Mouse (Mus musculus) kidney, postnatal 0 days (tissue): ENCODE measurements around the gene Cdc27. TPM values are rescaled to one million over a fixed set of nuclear protein-coding genes. Genes with fewer than 3 reads are reported as not detected.

Experiments used
- ATAC-seq: fragments of 200-750 bp; cut with Nextera tagmentation; replicated peaks from 2 replicates; pipeline ENCODE4 v1.8.0; 2017; ENCODE audit warnings: low read depth, moderate number of reproducible peaks, moderate TSS enrichment, moderate library complexity; ENCODE audit not compliant: low FRiP score
- DNase-seq: peaks from one replicate; pipeline ENCODE4 v3.0.0-alpha.2; 2016; ENCODE audit warnings: low spot score
- H3K27ac ChIP-seq: fragments of 300-500 bp; sonication (generic); 2 replicates; pipeline ENCODE4 v1.5.1; 2014; ENCODE audit warnings: mild to moderate bottlenecking
- H3K27me3 ChIP-seq: fragments of 300-500 bp; sonication (generic); 2 replicates; pipeline ENCODE4 v1.6.1; 2014; ENCODE audit warnings: low read length, mixed read lengths; ENCODE audit not compliant: insufficient read depth
- H3K36me3 ChIP-seq: fragments of 300-500 bp; sonication (generic); 2 replicates; pipeline ENCODE4 v1.6.1; 2014; ENCODE audit warnings: low read length, mixed read lengths; ENCODE audit not compliant: insufficient read depth
- H3K4me1 ChIP-seq: fragments of 300-500 bp; sonication (generic); replicated peaks from 2 replicates; pipeline ENCODE4 v1.6.1; 2014; ENCODE audit warnings: antibody characterized with exemption, low read length, mixed read lengths; ENCODE audit not compliant: insufficient read depth
- H3K4me2 ChIP-seq: fragments of 300-500 bp; sonication (generic); 2 replicates; pipeline ENCODE4 v1.6.1; 2014; ENCODE audit warnings: mild to moderate bottlenecking, low read length, moderate library complexity, mixed read lengths
- H3K4me3 ChIP-seq: fragments of 300-500 bp; sonication (generic); replicated peaks from 2 replicates; pipeline ENCODE4 v1.5.1; 2014; ENCODE audit warnings: low read depth, low read length
- H3K9ac ChIP-seq: fragments of 300-500 bp; sonication (generic); 2 replicates; pipeline ENCODE4 v1.6.1; 2014; ENCODE audit warnings: low read depth, low read length
- H3K9me3 ChIP-seq: fragments of 300-500 bp; sonication (generic); replicated peaks from 2 replicates; pipeline ENCODE4 v1.6.1; 2016; ENCODE audit warnings: low read length, inconsistent platforms, mixed read lengths
- CTCF ChIP-seq: IDR thresholded peaks from 2 replicates; pipeline ENCODE4 v1.5.1; 2016; ENCODE audit warnings: antibody characterized with exemption, low read depth, mild to moderate bottlenecking, moderate library complexity
- WGBS: fragments of 180-500 bp; shearing (Covaris S2); extraction: QIAGEN DNeasy Blood & Tissue Kit; methylation state at CpG from one replicate; pipeline ENCODE4 v1.1.7; 2014; 5-methylcytosine and 5-hydroxymethylcytosine counted together
- polyA plus RNA-seq: library from polyadenylated mRNA; unstranded; fragments of >200 nt; fragmentation: Nextera tagmentation; extraction: Ambion mirVana; gene quantifications from 2 replicates; pipeline ENCODE4 v1.2.1, GENCODE M21; 2015

Gene Cdc27
- polyA plus RNA-seq, 1 experiment from 2014 or later, result 27.8 TPM

GRCm38 (mm10) chr11:104479505-104479904 lies 70.9 kb downstream of the Cdc27 start:
- H3K27me3 ChIP-seq, result no peaks in the 10 kb centered on the region
- H3K27ac ChIP-seq, result no peak overlapping the region
- no peaks in the 10 kb centered on the region for H3K9me3 ChIP-seq
- no peak for ATAC-seq
- no peak overlapping the region for H3K4me2 ChIP-seq
- 68% methylated on average over 4 of the region's 4 CpGs for WGBS
- TF ChIP-seq CTCF, result no peak
- no peaks in the 10 kb centered on the region for H3K4me1 ChIP-seq
- no peak overlapping the region for H3K9ac ChIP-seq
- no peak for DNase-seq
- H3K36me3 ChIP-seq, result no peaks in the 10 kb centered on the region
- H3K4me3 ChIP-seq, result no peak overlapping the region

GRCm38 (mm10) chr11:104469371-104469835 lies 81.0 kb downstream of the Cdc27 start:
- Histone ChIP-seq H3K27me3 (no peaks in the 10 kb centered on the region), H3K4me1 (no peaks in the 10 kb centered on the region), H3K4me3 (peak overlapping the region; percentile 99), H3K4me2 (peak overlapping the region; percentile 84), H3K27ac (peak overlapping the region; percentile 66), H3K36me3 (peaks cover 2% of the 10 kb centered on the region; the same call in 1 of the 2 replicates), H3K9me3 (no peaks in the 10 kb centered on the region), H3K9ac (peak overlapping the region; percentile 99)
- TF ChIP-seq CTCF, result no peak
- WGBS, result 1% methylated on average over 19 of the region's 19 CpGs
- peak; percentile 96 for DNase-seq
- peak; percentile 100 for ATAC-seq

DNA sequence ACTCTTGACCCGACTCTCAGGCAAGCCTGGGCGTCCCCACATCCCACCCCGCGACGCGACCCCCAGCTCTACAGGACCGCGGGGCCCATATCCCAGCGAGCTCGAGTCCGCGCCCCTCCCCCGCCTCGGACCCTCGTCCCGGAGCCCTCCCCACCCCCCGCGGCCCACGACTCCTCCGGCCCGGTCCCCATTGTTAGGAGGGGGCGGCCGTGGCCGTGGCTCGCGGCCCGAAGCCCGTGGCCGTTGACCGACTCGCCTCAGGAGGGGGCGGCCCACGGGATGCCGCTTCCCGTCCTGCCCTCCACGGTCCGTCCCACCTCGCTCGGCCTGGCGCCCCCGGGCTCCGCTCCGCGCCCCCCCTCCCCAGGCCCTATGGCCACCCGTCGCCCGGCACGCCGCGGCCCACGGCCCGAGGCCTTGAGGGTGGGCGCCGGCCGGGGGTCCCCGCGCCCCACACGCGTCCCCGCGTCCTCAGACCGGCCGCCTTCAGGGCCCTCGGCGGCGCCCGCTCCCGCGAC lies 81.6 kb downstream of the Cdc27 start, which contains the start of gene Kansl1:
Gene Kansl1 (minus strand): TSS at position 111 of the 518 bp plus-strand sequence.
- Histone ChIP-seq H3K4me1 (no peaks in the 10 kb centered on the region), H3K4me2 (peak within 1 kb of the TSS; percentile 84), H3K27ac (peak within 1 kb of the TSS; percentile 66), H3K9me3 (no peaks in the 10 kb centered on the region), H3K4me3 (peak within 1 kb of the TSS; percentile 99), H3K36me3 (peaks cover 3% of the 10 kb centered on the region; the same call in 1 of the 2 replicates), H3K9ac (peak within 1 kb of the TSS; percentile 99), H3K27me3 (no peaks in the 10 kb centered on the region)
- under 1% methylated on average over 47 of the region's 69 CpGs for WGBS
- no peak for TF ChIP-seq CTCF
- peak; percentile 43 for DNase-seq
- peak; percentile 81 for ATAC-seq

- ATAC-seq (no peak), DNase-seq (no peak)
- TF ChIP-seq CTCF, result no peak
- Histone ChIP-seq H3K36me3 (peaks cover 3% of the 10 kb centered on the region; the same call in 1 of the 2 replicates), H3K9ac (no peak overlapping the region), H3K4me1 (no peaks in the 10 kb centered on the region), H3K27me3 (no peaks in the 10 kb centered on the region), H3K9me3 (no peaks in the 10 kb centered on the region), H3K27ac (no peak overlapping the region), H3K4me2 (no peak overlapping the region), H3K4me3 (no peak overlapping the region)
- WGBS, result 77% methylated on average over 5 of the region's 5 CpGs
Measured at GRCm38 (mm10) chr11:104467698-104468097, 82.7 kb downstream of the Cdc27 start.

GRCm38 (mm10) chr11:104461551-104461950 lies 88.9 kb downstream of the Cdc27 start:
- no peak overlapping the region for H3K9ac ChIP-seq
- H3K36me3 ChIP-seq, result peaks cover 3% of the 10 kb centered on the region; the same call in 1 of the 2 replicates
- no peak overlapping the region for H3K27ac ChIP-seq
- H3K9me3 ChIP-seq, result no peaks in the 10 kb centered on the region
- no peak overlapping the region for H3K4me3 ChIP-seq
- H3K4me1 ChIP-seq, result no peaks in the 10 kb centered on the region
- DNase-seq (peak; percentile 91), ATAC-seq (no peak)
- no peak overlapping the region for H3K4me2 ChIP-seq
- TF ChIP-seq CTCF, result peak; percentile 93
- H3K27me3 ChIP-seq, result no peaks in the 10 kb centered on the region

DNA sequence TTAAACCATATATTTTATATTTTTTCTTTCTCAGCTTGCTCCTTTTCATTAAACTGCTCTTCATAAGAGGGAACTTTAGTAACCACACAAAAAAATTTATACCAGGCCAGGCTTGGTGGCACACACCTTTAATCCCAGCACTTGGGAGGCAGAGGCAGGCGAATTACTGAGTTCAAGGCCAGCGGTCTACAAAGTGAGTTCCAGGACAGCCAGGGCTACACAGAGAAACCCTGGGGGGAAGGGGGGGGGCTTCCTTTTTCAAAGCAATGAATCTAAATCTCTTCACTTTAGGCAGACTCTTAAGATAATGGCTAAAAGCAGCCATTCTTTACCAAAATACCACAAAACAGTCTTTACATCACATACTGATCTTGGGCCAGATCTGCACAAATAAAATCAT lies 90.7 kb downstream of the Cdc27 start:
- no peak overlapping the region for H3K27ac ChIP-seq
- H3K9ac ChIP-seq, result no peak overlapping the region
- no peaks in the 10 kb centered on the region for H3K27me3 ChIP-seq
- no peaks in the 10 kb centered on the region for H3K9me3 ChIP-seq
- peaks cover 3% of the 10 kb centered on the region; the same call in 1 of the 2 replicates for H3K36me3 ChIP-seq
- no peak for ATAC-seq
- no peak overlapping the region for H3K4me3 ChIP-seq
- H3K4me1 ChIP-seq, result no peaks in the 10 kb centered on the region
- WGBS, result 94% methylated on average over 2 of the region's 2 CpGs
- no peak for TF ChIP-seq CTCF
- H3K4me2 ChIP-seq, result no peak overlapping the region
- DNase-seq, result no peak
